Mouse (Mus musculus): ENCODE measurements around the gene Ptges. TPM values are rescaled to one million over a fixed set of nuclear protein-coding genes. Genes with fewer than 3 reads are reported as not detected.

Gene Ptges
- total and polyA plus RNA-seq, 3 experiments, result 0.11 TPM; not detected in 2

- Histone ChIP-seq H3K36me3 (replicated peaks) (no peaks in the 10 kb centered on the region), H3K4me3 (ENCODE audit: low read depth, low read length) (no peak overlapping the region), H3K4me1 (ENCODE audit: insufficient read depth, low read depth, low read length) (peaks cover 9% of the 10 kb centered on the region), H3K9me3 (replicated peaks) (no peaks in the 10 kb centered on the region), H3K27me3 (ENCODE audit: insufficient read depth, low read length) (peaks cover 26% of the 10 kb centered on the region)
- TF ChIP-seq POLR2AphosphoS5 (IDR thresholded peaks at IDR 0.05; ENCODE audit: insufficient replicate concordance, low read depth, low read length) (no peak), CTCF (IDR thresholded peaks at IDR 0.05; ENCODE audit: low read depth, low read length) (no peak), GATA2 (IDR thresholded peaks at IDR 0.05; ENCODE audit: borderline replicate concordance, low read depth, low read length) (no peak), TAL1 (conservative IDR thresholded peaks at IDR 0.05; ENCODE audit: low read depth, low read length) (no peak), GATA1 (IDR thresholded peaks at IDR 0.05; ENCODE audit: borderline replicate concordance, low read length) (no peak)
- ATAC-seq (ENCODE audit: extremely low read depth, insufficient number of reproducible peaks, low FRiP score, poor library complexity, severe bottlenecking) (no peak), DNase-seq (ENCODE audit: low spot score) (no peak)
These were observed 11.9 kb upstream of the Ptges start for GRCm38 (mm10) chr2:30941586-30941985.

- ATAC-seq (ENCODE audit: extremely low read depth, insufficient number of reproducible peaks, low FRiP score, poor library complexity, severe bottlenecking) (no peak), DNase-seq (ENCODE audit: low spot score) (no peak)
- Histone ChIP-seq H3K9me3 (replicated peaks) (no peaks in the 10 kb centered on the region), H3K27me3 (ENCODE audit: insufficient read depth, low read length) (peaks cover 17% of the 10 kb centered on the region), H3K4me3 (ENCODE audit: low read depth, low read length) (no peak overlapping the region), H3K4me1 (ENCODE audit: insufficient read depth, low read depth, low read length) (peaks cover 9% of the 10 kb centered on the region), H3K36me3 (replicated peaks) (no peaks in the 10 kb centered on the region)
- TF ChIP-seq TAL1 (conservative IDR thresholded peaks at IDR 0.05; ENCODE audit: low read depth, low read length) (no peak), POLR2AphosphoS5 (IDR thresholded peaks at IDR 0.05; ENCODE audit: insufficient replicate concordance, low read depth, low read length) (no peak), GATA1 (IDR thresholded peaks at IDR 0.05; ENCODE audit: borderline replicate concordance, low read length) (no peak), CTCF (IDR thresholded peaks at IDR 0.05; ENCODE audit: low read depth, low read length) (no peak), GATA2 (IDR thresholded peaks at IDR 0.05; ENCODE audit: borderline replicate concordance, low read depth, low read length) (no peak)
These were observed 8.9 kb upstream of the Ptges start for GRCm38 (mm10) chr2:30938574-30938991.

- TF ChIP-seq POLR2AphosphoS5 (IDR thresholded peaks at IDR 0.05; ENCODE audit: insufficient replicate concordance, low read depth, low read length) (no peak), CTCF (IDR thresholded peaks at IDR 0.05; ENCODE audit: low read depth, low read length) (no peak), TAL1 (conservative IDR thresholded peaks at IDR 0.05; ENCODE audit: low read depth, low read length) (no peak), GATA1 (IDR thresholded peaks at IDR 0.05; ENCODE audit: borderline replicate concordance, low read length) (no peak), GATA2 (IDR thresholded peaks at IDR 0.05; ENCODE audit: borderline replicate concordance, low read depth, low read length) (no peak)
- Histone ChIP-seq H3K9me3 (replicated peaks) (no peaks in the 10 kb centered on the region), H3K27me3 (ENCODE audit: insufficient read depth, low read length) (peaks cover 16% of the 10 kb centered on the region), H3K4me1 (ENCODE audit: insufficient read depth, low read depth, low read length) (peaks cover 8% of the 10 kb centered on the region), H3K4me3 (ENCODE audit: low read depth, low read length) (no peak overlapping the region), H3K36me3 (replicated peaks) (no peaks in the 10 kb centered on the region)
- DNase-seq (ENCODE audit: low spot score), result no peak
- ATAC-seq (ENCODE audit: extremely low read depth, insufficient number of reproducible peaks, low FRiP score, poor library complexity, severe bottlenecking), result no peak
These were observed 8.1 kb upstream of the Ptges start for GRCm38 (mm10) chr2:30937731-30938130.

- no peaks in the 10 kb centered on the region for H3K36me3 ChIP-seq (replicated peaks)
- DNase-seq (ENCODE audit: low spot score) (no peak), ATAC-seq (ENCODE audit: extremely low read depth, insufficient number of reproducible peaks, low FRiP score, poor library complexity, severe bottlenecking) (no peak)
- H3K4me1 ChIP-seq (ENCODE audit: insufficient read depth, low read depth, low read length), result peaks cover under 1% of the 10 kb centered on the region; the same call in 1 of the 2 replicates
- peaks cover 16% of the 10 kb centered on the region for H3K27me3 ChIP-seq (ENCODE audit: insufficient read depth, low read length)
- TF ChIP-seq POLR2AphosphoS5 (IDR thresholded peaks at IDR 0.05; ENCODE audit: insufficient replicate concordance, low read depth, low read length) (no peak), GATA2 (IDR thresholded peaks at IDR 0.05; ENCODE audit: borderline replicate concordance, low read depth, low read length) (no peak), GATA1 (IDR thresholded peaks at IDR 0.05; ENCODE audit: borderline replicate concordance, low read length) (no peak), TAL1 (conservative IDR thresholded peaks at IDR 0.05; ENCODE audit: low read depth, low read length) (no peak), CTCF (IDR thresholded peaks at IDR 0.05; ENCODE audit: low read depth, low read length) (no peak)
- no peak overlapping the region for H3K4me3 ChIP-seq (ENCODE audit: low read depth, low read length)
- no peaks in the 10 kb centered on the region for H3K9me3 ChIP-seq (replicated peaks)
These were observed 7.1 kb upstream of the Ptges start for GRCm38 (mm10) chr2:30936808-30937207.

- Histone ChIP-seq H3K36me3 (replicated peaks) (no peaks in the 10 kb centered on the region), H3K9me3 (replicated peaks) (no peaks in the 10 kb centered on the region), H3K4me1 (ENCODE audit: insufficient read depth, low read depth, low read length) (peaks cover 11% of the 10 kb centered on the region), H3K4me3 (ENCODE audit: low read depth, low read length) (no peak overlapping the region), H3K27me3 (ENCODE audit: insufficient read depth, low read length) (peaks cover 24% of the 10 kb centered on the region)
- DNase-seq (ENCODE audit: low spot score) (no peak), ATAC-seq (ENCODE audit: extremely low read depth, insufficient number of reproducible peaks, low FRiP score, poor library complexity, severe bottlenecking) (no peak)
- no peak for TF ChIP-seq TAL1 (conservative IDR thresholded peaks at IDR 0.05; ENCODE audit: low read depth, low read length)
- TF ChIP-seq GATA2 (IDR thresholded peaks at IDR 0.05; ENCODE audit: borderline replicate concordance, low read depth, low read length), result no peak
- TF ChIP-seq CTCF (IDR thresholded peaks at IDR 0.05; ENCODE audit: low read depth, low read length), result peak; percentile 86
These were observed 4.3 kb upstream of the Ptges start for GRCm38 (mm10) chr2:30933917-30934450.

GRCm38 (mm10) chr2:30933032-30933431, 3.4 kb upstream of the Ptges start:
- peaks cover 20% of the 10 kb centered on the region for H3K4me1 ChIP-seq (ENCODE audit: insufficient read depth, low read depth, low read length)
- H3K27me3 ChIP-seq (ENCODE audit: insufficient read depth, low read length), result peaks cover 21% of the 10 kb centered on the region

More at GRCm38 (mm10) chr2:30933032-30933431, 3.4 kb upstream of the Ptges start:
- no peak overlapping the region for H3K4me3 ChIP-seq (ENCODE audit: low read depth, low read length)
- no peak for TF ChIP-seq TAL1 (conservative IDR thresholded peaks at IDR 0.05; ENCODE audit: low read depth, low read length)
- no peak for TF ChIP-seq POLR2AphosphoS5 (IDR thresholded peaks at IDR 0.05; ENCODE audit: insufficient replicate concordance, low read depth, low read length)
- TF ChIP-seq GATA2 (IDR thresholded peaks at IDR 0.05; ENCODE audit: borderline replicate concordance, low read depth, low read length), result no peak
- H3K36me3 ChIP-seq (replicated peaks), result no peaks in the 10 kb centered on the region
- no peaks in the 10 kb centered on the region for H3K9me3 ChIP-seq (replicated peaks)
- DNase-seq (ENCODE audit: low spot score) (no peak), ATAC-seq (ENCODE audit: extremely low read depth, insufficient number of reproducible peaks, low FRiP score, poor library complexity, severe bottlenecking) (no peak)
